Mouse (Mus musculus): ENCODE results near the gene Map3k15. TPM values are rescaled to one million over a fixed set of nuclear protein-coding genes. Genes with fewer than 3 reads are reported as not detected.

Gene Map3k15
- polyA plus RNA-seq, 1 experiment from 2014 or later = 0.44 TPM

Other genes starting within 250 kb of the Map3k15 start
- gene Pdha1, start 150.0 kb downstream of the Map3k15 start, polyA plus RNA-seq (2014; fragmentation: Nextera tagmentation; extraction: Ambion mirVana) = 153 and 154 TPM in 2 replicates